Comparison of ENCODE assay signal across 13 mouse cellular contexts in the genomic region with DNA sequence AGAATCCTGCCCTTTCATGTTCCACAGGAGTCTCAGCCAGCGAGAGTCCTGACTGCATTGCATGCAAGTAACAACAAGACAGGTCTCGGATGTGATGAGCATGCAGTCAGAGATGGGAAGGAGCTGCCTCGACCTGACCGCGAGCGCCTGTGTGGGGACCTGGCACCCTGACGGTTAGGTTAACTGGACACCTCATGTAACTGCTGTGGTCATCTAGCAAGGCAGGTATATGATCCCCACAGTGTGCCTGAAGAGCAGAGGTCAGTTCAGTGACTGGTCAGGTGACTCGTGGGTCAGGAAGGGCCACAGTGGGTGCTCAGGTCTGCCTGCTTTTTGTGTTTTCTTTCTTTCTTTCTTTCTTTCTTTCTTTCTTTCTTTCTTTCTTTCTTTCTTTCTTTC. TPM values are rescaled to one million over a fixed set of nuclear protein-coding genes. Genes with fewer than 3 reads are reported as not detected.
DNase-seq lines count a peak whose midpoint lies in the region; ATAC-seq and TF ChIP-seq lines count a peak whose summit lies in the region.
"Had no signal": no experiment of that assay in that cellular context is flagged by ENCODE, and none has a peak within 500 bp of the region (broad histone marks: within the 10 kb centered on the region; RNA-seq: fewer than 3 reads in every experiment).

No protein-coding gene starts in this region.

- peaks cover 6% of the 10 kb centered on the region; the same call in 1 of the 2 replicates for H3K36me3 ChIP-seq in heart, embryonic 15.5 days
- H3K36me3 ChIP-seq in E14TG2a.4 (ENCODE audit: insufficient read depth, low read length), result peaks cover 22% of the 10 kb centered on the region
- H3K36me3 ChIP-seq in embryonic facial prominence, embryonic 12.5 days, result peaks cover 4% of the 10 kb centered on the region
- H3K36me3 ChIP-seq in liver, embryonic 14.5 days (replicated peaks; ENCODE audit: control insufficient read depth, insufficient read depth, low read depth), result no peaks in the 10 kb centered on the region
- H3K36me3 ChIP-seq: midbrain, embryonic 15.5 days had no signal

- no peaks in the 10 kb centered on the region for H3K9me3 ChIP-seq in heart, embryonic 15.5 days (replicated peaks)
- no peaks in the 10 kb centered on the region for H3K9me3 ChIP-seq in E14TG2a.4 (ENCODE audit: low read length)
- H3K9me3 ChIP-seq in embryonic facial prominence, embryonic 12.5 days, result no peaks in the 10 kb centered on the region
- H3K9me3 ChIP-seq in liver, embryonic 14.5 days (ENCODE audit: control insufficient read depth, low read length), result no peaks in the 10 kb centered on the region
- H3K9me3 ChIP-seq: hindbrain, embryonic 10.5 days; midbrain, embryonic 15.5 days; neural tube, embryonic 13.5 days had no signal

- peaks cover 4% of the 10 kb centered on the region for H3K4me1 ChIP-seq in heart, embryonic 15.5 days (replicated peaks)
- peaks cover 36% of the 10 kb centered on the region for H3K4me1 ChIP-seq in E14TG2a.4 (replicated peaks; ENCODE audit: low read depth, low read length)
- peaks cover 4% of the 10 kb centered on the region; the same call in 1 of the 2 replicates for H3K4me1 ChIP-seq in embryonic facial prominence, embryonic 12.5 days
- H3K4me1 ChIP-seq in liver, embryonic 14.5 days (replicated peaks; ENCODE audit: control insufficient read depth in 2 of 2, insufficient read depth in 2 of 2, low read length in 1 of 2), result peaks cover 0 to 5% of the 10 kb centered on the region in 2 experiments; a peak in 1 of 4 replicates
- H3K4me1 ChIP-seq: midbrain, embryonic 15.5 days; neural tube, embryonic 13.5 days had no signal

- no peak for TF ChIP-seq CTCF in E14TG2a.4 (conservative IDR thresholded peaks at IDR 0.05; ENCODE audit: low read length)
- TF ChIP-seq CTCF in liver, embryonic 14.5 days (IDR thresholded peaks at IDR 0.05; ENCODE audit: low read depth), result no peak

- ATAC-seq in heart, embryonic 15.5 days (replicated peaks; ENCODE audit: insufficient number of reproducible peaks, insufficient read depth, low FRiP score, low read depth), result no peak
- ATAC-seq in embryonic facial prominence, embryonic 12.5 days (ENCODE audit: insufficient number of reproducible peaks, insufficient read depth, low FRiP score, low TSS enrichment), result no peak
- ATAC-seq in liver, embryonic 14.5 days (ENCODE audit: insufficient read depth), result peak; percentile 23; the same call in 1 of the 2 replicates
- ATAC-seq: midbrain, embryonic 15.5 days had no signal

- DNase-seq in heart, adult 18-20 months, result no peak
- DNase-seq in liver, embryonic 14.5 days (ENCODE audit: low read depth in 3 of 3, low spot score in 3 of 3), result no peak
- no peak for DNase-seq in cerebellum, adult 11-12 months
- DNase-seq in layer of hippocampus, adult 18-20 months (ENCODE audit: low spot score in 2 of 2), result no peak
- DNase-seq in left cerebral cortex, adult 9 months (ENCODE audit: low spot score in 2 of 2), result no peak

- H3K4me2 ChIP-seq in heart, embryonic 15.5 days, result peak overlapping the region; percentile 51; the same call in 1 of the 2 replicates
- no peak overlapping the region for H3K4me2 ChIP-seq in embryonic facial prominence, embryonic 12.5 days (replicated peaks)
- H3K4me2 ChIP-seq in liver, embryonic 14.5 days (ENCODE audit: low read depth), result peak overlapping the region; percentile 42
- H3K4me2 ChIP-seq: midbrain, embryonic 15.5 days; neural tube, embryonic 13.5 days had no signal

- no peak overlapping the region for H3K27ac ChIP-seq in heart, embryonic 15.5 days
- H3K27ac ChIP-seq in embryonic facial prominence, embryonic 12.5 days, result 0 out of 2 replicates have a peak overlapping the region, but pooled peaks have one; percentile 9
- H3K27ac ChIP-seq in liver, embryonic 14.5 days, result no peak overlapping the region
- H3K27ac ChIP-seq: hindbrain, embryonic 10.5 days; macrophage; midbrain, embryonic 15.5 days; neural tube, embryonic 13.5 days had no signal

- no peaks in the 10 kb centered on the region for H3K27me3 ChIP-seq in heart, embryonic 15.5 days
- no peaks in the 10 kb centered on the region for H3K27me3 ChIP-seq in E14TG2a.4 (ENCODE audit: insufficient read depth, low read length)
- H3K27me3 ChIP-seq in embryonic facial prominence, embryonic 12.5 days, result no peaks in the 10 kb centered on the region
- H3K27me3 ChIP-seq in liver, embryonic 14.5 days (ENCODE audit: control insufficient read depth, insufficient read depth, low read length), result no peaks in the 10 kb centered on the region
- H3K27me3 ChIP-seq: midbrain, embryonic 15.5 days; neural tube, embryonic 13.5 days had no signal

- 33% methylated on average over 8 of the region's 8 CpGs for WGBS in heart, embryonic 15.5 days
- 47% methylated on average over 8 of the region's 8 CpGs for WGBS in embryonic facial prominence, embryonic 12.5 days
- 43% methylated on average over 8 of the region's 8 CpGs for WGBS in liver, embryonic 14.5 days (ENCODE audit: insufficient replicate concordance)

- no peak for TF ChIP-seq EP300 in liver, embryonic 14.5 days (IDR thresholded peaks at IDR 0.05; ENCODE audit: low read depth)

- no peak overlapping the region for H3K9ac ChIP-seq in heart, embryonic 15.5 days
- H3K9ac ChIP-seq in embryonic facial prominence, embryonic 12.5 days, result no peak overlapping the region
- no peak overlapping the region for H3K9ac ChIP-seq in liver, embryonic 14.5 days (replicated peaks)
- H3K9ac ChIP-seq: midbrain, embryonic 15.5 days; neural tube, embryonic 13.5 days had no signal

- H3K4me3 ChIP-seq in heart, embryonic 15.5 days, result no peak overlapping the region
- 0 out of 2 replicates have a peak overlapping the region, but pooled peaks have one; percentile 23 for H3K4me3 ChIP-seq in E14TG2a.4 (replicated peaks; ENCODE audit: low read length)
- no peak overlapping the region for H3K4me3 ChIP-seq in embryonic facial prominence, embryonic 12.5 days
- no peak overlapping the region for H3K4me3 ChIP-seq in liver, embryonic 14.5 days (ENCODE audit: insufficient read depth in 1 of 2, low read depth in 2 of 2, low read length in 2 of 2)
- H3K4me3 ChIP-seq: erythroblast, embryonic 14.5 days; midbrain, embryonic 15.5 days; neural tube, embryonic 13.5 days had no signal

RNA-seq across cellular contexts. Expression of gene 0610009B22Rik, which starts 6.7 kb away (rescaled TPM):
- 55.5 and 72.2 TPM in 2 replicates for polyA plus RNA-seq in heart, embryonic 15.5 days (2015; fragmentation: Nextera tagmentation; extraction: Ambion mirVana)
- 10 to 100 TPM; 45.0 to 47.4 TPM for total RNA-seq in heart, adult 18-20 months (2021)
- 91.7 and 92.0 TPM in 2 replicates for polyA plus RNA-seq in embryonic facial prominence, embryonic 12.5 days (2016; fragmentation: Nextera tagmentation; extraction: Ambion mirVana)
- polyA plus RNA-seq in liver, embryonic 14.5 days (2012; rRNA removed), result 10.9 and 15.6 TPM in 2 replicates
- 36.5 and 41.6 TPM in 2 replicates for polyA plus RNA-seq in liver, embryonic 14.5 days (2014; fragmentation: Nextera tagmentation; extraction: Ambion mirVana)
- 10 to 100 TPM; 36.9 to 43.3 TPM for total RNA-seq in layer of hippocampus, adult 18-20 months (2021)

RNA-seq across cellular contexts. Expression of gene D930048N14Rik, which starts 31.2 kb away (rescaled TPM):
- 1.00 and 1.5 TPM in 2 replicates for polyA plus RNA-seq in heart, embryonic 15.5 days (2015; fragmentation: Nextera tagmentation; extraction: Ambion mirVana)
- under 1 TPM; 0.37 to 0.54 TPM for total RNA-seq in heart, adult 18-20 months (2021)
- polyA plus RNA-seq in embryonic facial prominence, embryonic 12.5 days (2016; fragmentation: Nextera tagmentation; extraction: Ambion mirVana), result 2.3 and 2.5 TPM in 2 replicates
- 1.0 TPM in 2 replicates for polyA plus RNA-seq in liver, embryonic 14.5 days (2012; rRNA removed)
- 0.28 TPM in 2 replicates for polyA plus RNA-seq in liver, embryonic 14.5 days (2014; fragmentation: Nextera tagmentation; extraction: Ambion mirVana)
- total RNA-seq in layer of hippocampus, adult 18-20 months (2021), result 1 to 10 TPM; 1.4 to 1.9 TPM
- polyA plus RNA-seq: erythroblast, embryonic 14.5 days had no signal

RNA-seq across cellular contexts. Expression of gene N4bp3, which starts 31.3 kb away (rescaled TPM):
- polyA plus RNA-seq in heart, embryonic 15.5 days (2015; fragmentation: Nextera tagmentation; extraction: Ambion mirVana), result 16.6 and 18.8 TPM in 2 replicates
- total RNA-seq in heart, adult 18-20 months (2021), result 10 to 100 TPM in 1 of 2 experiments, 1 to 10 TPM in 1; 9.4 to 11.4 TPM
- polyA plus RNA-seq in embryonic facial prominence, embryonic 12.5 days (2016; fragmentation: Nextera tagmentation; extraction: Ambion mirVana), result 23.6 and 24.7 TPM in 2 replicates
- polyA plus RNA-seq in liver, embryonic 14.5 days (2012; rRNA removed), result 1.2 TPM in 2 replicates
- 1.7 and 1.8 TPM in 2 replicates for polyA plus RNA-seq in liver, embryonic 14.5 days (2014; fragmentation: Nextera tagmentation; extraction: Ambion mirVana)
- total RNA-seq in layer of hippocampus, adult 18-20 months (2021), result 10 to 100 TPM; 14.5 to 18.4 TPM

RNA-seq across cellular contexts. Expression of gene Rmnd5b, which starts 46.3 kb away (rescaled TPM):
- 25.6 and 36.8 TPM in 2 replicates for polyA plus RNA-seq in heart, embryonic 15.5 days (2015; fragmentation: Nextera tagmentation; extraction: Ambion mirVana)
- 10 to 100 TPM; 15.7 to 16.4 TPM for total RNA-seq in heart, adult 18-20 months (2021)
- 43.7 and 47.6 TPM in 2 replicates for polyA plus RNA-seq in embryonic facial prominence, embryonic 12.5 days (2016; fragmentation: Nextera tagmentation; extraction: Ambion mirVana)
- 15.2 and 15.6 TPM in 2 replicates for polyA plus RNA-seq in liver, embryonic 14.5 days (2012; rRNA removed)
- polyA plus RNA-seq in liver, embryonic 14.5 days (2014; fragmentation: Nextera tagmentation; extraction: Ambion mirVana), result 19.0 and 20.5 TPM in 2 replicates
- total RNA-seq in layer of hippocampus, adult 18-20 months (2021), result 10 to 100 TPM; 54.3 to 63.1 TPM
